Mouse (Mus musculus): ENCODE data around the gene Washc2.

Washc2 gene

DNA sequence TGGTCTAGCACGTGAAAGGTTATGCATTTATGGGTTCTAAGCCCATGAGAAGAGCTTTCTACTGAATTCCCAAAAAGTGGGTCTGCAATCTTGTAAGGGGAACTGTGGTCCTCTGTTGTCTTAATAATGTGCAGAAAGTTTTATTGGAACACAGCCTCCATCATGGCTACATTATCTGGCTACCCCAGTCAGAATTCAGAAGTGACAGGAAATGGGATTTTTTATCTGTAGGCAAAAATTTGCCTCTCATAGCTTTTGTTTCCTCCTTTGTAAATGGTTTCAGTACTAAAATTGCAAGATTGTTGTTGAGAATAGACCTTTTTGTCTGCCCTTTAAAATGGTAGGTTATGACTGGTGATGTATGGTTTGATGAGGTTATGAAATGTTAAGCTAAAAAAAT, 55.0 kb downstream of the Washc2 start:
- DNase-seq (ENCODE audit: low read depth, low spot score): no peak

DNA sequence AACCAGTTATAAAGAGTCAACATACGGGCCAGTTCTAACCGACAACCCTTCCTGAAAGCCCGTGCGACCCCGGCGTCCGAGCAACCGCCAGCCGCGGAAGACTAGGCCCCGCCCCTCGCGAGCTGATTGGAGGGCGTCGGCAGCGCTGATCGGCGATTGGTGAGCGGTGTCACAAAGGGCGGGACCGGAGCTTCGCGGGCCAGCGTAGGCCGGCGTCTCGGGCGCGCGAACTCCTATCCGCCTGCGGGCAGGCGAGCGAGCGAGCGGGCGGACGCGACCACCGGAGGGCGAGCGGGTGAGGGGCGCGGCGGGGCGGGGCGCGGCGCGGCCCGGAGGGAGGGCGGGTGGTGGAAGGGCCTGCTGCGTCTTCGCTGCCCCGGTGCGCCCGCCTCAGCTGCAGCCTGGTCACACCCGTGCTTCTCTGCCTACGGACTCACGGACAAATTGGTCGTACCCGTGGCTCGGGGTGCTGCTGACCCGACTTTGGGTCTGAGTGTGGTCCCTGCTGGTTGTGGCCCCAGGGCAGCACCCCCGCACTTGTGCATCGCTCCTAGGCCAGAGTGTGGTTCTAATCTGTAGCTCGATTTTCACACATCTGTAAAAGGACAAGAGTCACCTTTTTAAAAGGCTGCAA, 56.3 kb downstream of the Washc2 start, which contains the start of gene Zfand4:
TSS of gene Zfand4 (plus strand) at position 205 of the 634 bp plus-strand sequence.
- DNase-seq (ENCODE audit: low read depth, low spot score): peak; percentile 91

DNA sequence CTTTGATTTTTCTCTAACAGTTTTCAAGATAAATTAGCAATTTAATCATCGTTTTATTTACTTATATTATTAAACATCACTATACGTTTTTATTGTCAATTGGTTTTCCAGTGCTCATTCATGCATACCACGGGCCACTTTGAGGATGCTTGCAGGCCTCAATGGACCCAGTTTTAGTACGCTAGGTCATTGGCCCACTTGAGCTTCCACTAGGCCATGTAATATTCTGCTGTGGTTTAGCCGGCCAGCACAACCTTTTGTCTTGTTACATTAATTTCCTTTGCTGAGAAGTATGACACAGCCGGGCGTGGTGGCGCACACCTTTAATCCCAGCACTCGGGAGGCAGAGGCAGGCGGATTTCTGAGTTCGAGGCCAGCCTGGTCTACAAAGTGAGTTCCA, 57.0 kb downstream of the Washc2 start:
- DNase-seq (ENCODE audit: low read depth, low spot score): no peak

DNA sequence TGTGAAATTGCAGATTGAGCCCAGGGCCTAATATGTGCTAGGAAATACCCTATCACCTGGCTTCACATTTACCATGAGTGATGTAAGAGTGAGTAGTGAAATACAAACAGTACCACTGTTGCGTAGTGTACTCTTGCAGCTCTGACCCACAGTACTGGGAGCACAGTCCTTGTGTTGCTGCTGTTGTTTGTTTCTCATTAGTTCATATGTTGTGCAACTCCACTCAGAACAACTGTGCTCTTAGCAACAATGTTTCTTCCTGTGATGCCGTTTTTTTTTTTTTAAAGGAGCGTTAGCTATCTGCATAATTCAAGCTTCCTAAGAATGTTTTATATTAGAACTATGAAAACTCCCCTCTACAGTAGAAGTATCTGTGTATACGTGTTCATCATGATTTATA, 57.8 kb downstream of the Washc2 start:
- DNase-seq (ENCODE audit: low read depth, low spot score): no peak

DNA sequence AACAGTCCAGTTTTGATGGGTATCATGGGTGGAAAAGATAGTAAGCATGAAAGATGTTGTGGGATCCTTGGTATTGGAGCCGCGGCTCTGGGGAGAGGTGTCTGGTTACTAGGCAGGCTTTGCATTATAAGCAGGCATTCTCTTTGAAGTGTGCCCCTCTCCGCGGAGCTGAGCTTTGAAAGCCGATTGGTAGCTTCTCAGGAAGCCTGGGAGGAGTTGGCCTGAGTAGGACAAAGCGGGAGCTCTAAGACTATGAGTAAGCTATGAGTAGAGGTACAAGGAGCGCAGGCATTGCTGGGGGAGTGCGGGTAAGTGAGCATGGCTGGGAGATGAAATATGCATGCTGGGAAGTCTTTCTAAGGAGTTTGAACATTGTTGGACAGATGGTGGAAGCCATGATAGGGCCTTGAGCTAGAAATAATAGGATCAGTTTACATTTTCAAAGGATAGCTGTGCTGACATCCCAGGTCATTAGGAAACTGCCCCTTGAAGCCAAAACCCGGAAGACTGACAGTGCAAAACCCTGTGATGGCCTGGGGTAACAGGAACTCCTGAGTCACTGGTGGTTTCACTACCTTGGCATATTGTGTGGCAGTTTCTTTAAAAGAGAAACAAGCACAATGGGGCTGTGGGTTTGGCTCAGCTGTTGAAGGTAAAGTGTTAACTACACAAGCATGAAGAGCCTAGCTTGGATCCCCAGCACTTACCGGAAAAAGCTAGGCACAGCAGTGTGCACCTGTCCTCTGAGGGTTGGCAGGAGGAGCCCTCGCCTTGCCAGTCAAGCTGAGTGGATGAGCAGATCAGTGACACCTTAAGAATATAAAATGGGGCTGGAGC, 58.7 kb downstream of the Washc2 start:
- peak; percentile 72 for DNase-seq (ENCODE audit: low read depth, low spot score)

DNA sequence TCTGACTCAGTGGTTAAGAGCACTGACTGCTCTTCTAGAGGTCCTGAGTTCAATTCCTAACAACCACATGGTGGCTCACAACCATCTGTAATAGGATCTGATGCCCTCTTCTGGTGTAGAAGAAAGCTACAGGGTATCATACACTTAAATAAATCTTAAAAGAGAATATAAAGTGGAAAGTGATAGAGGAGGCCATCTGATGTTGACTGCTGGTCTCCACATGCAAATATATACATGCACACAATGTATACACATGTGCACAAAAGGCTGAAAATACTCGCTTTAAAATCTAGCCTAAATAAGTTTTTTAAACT, 59.2 kb downstream of the Washc2 start:
- no peak for DNase-seq (ENCODE audit: low read depth, low spot score)

DNA sequence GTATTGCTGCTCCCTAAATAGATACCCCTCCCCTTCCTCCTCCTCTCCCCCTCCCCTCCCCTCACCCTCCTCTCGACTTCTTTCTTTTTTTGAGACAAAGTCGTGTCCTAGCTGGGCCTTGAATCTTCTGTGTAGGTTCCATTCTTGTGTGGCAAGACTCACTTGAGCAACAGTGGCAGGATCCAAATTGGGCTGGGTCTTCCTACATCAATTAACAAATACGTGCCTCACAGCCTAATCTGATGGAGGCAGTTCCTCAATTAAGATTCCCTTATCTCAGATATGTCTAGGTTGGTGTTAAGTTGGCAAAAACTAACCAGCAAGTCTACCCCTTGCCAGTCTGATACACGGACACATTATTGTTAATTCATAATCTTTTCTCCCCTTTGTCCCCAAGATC, 67.9 kb downstream of the Washc2 start:
- DNase-seq (ENCODE audit: low read depth, low spot score): no peak

DNA sequence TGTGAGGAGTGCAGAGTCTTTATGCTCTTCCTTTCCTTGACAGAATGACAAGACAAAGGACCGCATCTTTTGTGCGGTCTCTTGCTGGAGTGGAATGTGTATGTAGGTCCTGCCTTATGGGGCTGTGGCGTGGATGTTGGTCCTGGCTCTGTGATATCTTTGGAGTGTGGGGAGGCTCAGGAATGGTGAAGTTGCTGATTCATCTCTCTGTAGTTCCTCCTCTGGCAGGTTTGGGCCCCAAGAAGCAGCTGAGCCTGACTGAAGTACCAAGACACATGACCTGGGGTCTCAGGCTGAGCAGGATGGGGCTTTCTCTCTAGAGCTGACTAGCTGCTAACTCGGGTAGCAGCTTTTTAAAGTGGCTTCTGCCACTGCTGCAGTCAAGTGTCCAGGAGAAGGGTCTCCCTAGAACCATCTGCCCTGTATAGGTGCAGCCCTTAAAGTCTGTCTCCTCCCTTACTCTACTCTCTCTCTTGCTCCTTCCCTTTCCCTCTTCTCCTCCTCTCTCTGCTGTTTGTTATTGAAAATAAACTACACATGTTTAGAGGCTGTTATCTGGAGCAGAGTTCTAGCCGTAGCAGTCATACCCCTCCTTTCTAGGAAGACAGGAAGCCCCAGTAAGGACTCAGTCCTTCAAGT, 71.0 kb downstream of the Washc2 start:
- no peak for DNase-seq (ENCODE audit: low read depth, low spot score)

DNA sequence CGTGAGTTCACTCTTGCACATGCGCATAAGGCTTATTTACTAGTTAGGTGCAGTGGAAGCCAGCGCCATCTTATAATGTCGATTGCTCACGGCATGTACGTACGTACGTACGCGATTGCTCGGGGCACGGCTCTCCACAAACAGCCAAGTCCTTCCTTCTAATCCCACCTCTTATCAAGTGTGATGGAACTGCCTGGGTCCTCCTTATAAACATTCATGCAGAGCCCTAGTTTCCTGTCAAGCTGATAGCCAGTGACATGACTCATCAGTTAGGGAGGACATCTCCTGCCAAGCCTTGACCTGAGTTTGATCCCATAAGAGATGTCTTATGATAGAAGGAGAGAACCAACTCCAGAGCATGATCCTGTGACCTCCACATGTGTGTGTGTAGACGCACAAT, 73.2 kb downstream of the Washc2 start:
- DNase-seq (ENCODE audit: low read depth, low spot score): no peak

DNA sequence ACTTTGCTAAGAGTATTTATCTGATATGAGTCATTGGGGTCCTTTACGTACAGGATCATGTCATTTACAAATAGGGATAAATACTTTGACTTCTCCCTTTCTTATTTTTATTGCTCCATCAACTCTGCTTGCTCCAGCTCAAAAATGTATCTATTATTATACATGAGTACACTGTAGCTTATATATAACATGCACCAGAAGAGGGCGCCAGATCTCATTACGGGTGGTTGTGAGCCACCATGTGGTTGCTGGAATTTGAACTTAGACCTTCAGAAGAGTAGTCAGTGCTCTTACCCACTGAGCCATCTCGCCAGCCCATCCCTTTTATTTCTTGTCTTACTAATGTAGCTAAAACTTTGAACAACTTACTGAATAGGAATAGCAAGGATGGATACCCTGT, 74.7 kb downstream of the Washc2 start:
- no peak for DNase-seq (ENCODE audit: low read depth, low spot score)

DNA sequence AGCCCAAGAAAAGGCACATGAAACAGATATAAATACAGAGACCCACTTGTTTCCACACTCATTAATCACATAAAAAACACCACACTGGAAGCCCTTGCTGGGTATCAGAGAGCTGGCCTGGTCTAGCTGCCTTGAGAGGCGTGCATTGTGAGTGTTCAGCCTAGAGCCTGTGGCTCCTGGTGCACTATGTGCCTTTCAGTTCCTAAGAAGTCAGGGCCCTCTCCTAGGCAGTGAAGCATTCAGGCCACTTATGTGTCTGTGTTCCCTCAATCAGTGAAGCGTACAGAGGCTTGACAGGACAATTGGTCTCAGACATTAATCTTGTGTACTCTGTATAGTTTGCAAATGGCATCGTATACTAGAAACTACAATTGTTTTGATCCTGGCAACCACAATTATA, 75.4 kb downstream of the Washc2 start:
- no peak for DNase-seq (ENCODE audit: low read depth, low spot score)

DNA sequence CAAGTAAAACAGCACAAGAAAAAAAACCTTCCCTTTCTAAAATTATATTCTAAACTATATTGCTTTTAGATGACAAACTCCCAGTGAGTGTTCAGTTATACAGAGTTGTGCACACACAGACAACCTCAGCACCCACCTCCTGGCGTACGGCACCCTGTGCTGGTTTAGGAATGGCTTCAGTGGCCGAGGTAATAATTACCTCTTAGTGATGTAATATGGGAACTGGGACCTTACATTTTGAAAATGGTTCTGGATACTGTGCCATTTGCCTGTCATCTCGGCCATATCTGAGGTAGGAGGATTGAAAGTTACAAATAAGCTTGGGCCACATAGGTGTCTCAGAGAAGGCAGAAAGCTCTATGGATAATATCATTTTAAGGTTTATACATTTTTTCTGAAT, 78.5 kb downstream of the Washc2 start:
- no peak for DNase-seq (ENCODE audit: low read depth, low spot score)

DNA sequence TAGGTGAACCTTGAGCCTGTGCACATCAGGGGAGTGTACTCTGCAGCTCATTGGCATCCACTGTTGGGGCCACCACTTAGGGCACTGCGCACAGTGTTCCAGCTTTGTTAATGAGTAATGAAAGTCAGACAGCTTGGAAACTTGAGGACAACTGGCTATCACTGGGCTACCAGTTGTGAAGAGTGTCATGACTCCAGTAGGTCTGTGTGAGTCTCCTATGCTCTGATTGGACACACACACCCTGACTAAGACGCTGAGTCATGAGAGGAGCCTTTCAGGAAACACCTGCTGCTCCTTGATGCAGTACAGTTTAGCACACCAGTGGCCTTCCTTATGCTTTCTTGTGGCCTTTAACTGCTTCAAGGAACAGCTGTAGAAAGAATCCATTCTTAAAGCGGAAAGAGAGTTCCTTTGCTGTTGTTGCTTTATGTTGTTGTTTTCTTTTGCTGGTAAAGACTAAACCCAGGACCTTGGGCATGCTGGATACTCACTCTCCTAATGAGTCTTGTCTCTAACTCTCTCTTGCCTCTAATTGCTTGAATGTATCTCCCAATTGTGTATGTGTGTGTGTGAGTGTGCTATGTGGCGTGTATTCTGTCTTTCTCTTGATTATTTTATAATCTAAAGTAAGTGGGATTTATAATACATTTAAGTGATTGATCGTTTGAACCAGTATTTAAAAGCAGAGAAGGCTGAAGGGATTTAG, 79.2 kb downstream of the Washc2 start:
- DNase-seq (ENCODE audit: low read depth, low spot score): peak; percentile 16

DNA sequence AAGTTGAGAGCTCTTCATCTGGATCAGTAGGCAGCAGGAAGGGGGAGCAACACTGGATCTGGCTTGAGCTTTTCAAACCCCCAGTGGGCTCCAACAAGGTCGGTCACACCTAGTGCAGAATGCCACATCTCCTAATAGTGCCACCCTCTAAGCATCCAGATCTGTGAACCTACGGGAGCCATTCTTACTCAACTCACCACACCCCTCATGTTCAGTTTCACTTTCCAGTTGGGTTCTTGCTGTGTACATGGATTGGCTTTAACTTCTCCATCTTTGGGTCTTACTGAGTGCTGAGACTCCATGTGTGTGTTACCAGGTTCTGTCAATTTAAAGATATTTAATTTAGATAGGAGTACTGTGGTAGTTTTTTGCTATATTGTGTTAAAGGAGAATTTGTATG, 103.6 kb downstream of the Washc2 start:
- DNase-seq (ENCODE audit: low read depth, low spot score): no peak

Data from forelimb bud, embryonic 11.5 days (tissue).